Mouse (Mus musculus) neural tube, embryonic 12.5 days (tissue): ENCODE measurements around the gene Fgfr2. TPM values are rescaled to one million over a fixed set of nuclear protein-coding genes. Genes with fewer than 3 reads are reported as not detected.

Experiments used
- ATAC-seq: fragments of 200-750 bp; cut with Nextera tagmentation; 2 replicates; pipeline ENCODE4 v1.8.0; 2017; ENCODE audit warnings: low read depth, mild to moderate bottlenecking, moderate TSS enrichment, moderate library complexity; ENCODE audit not compliant: low FRiP score
- H3K27ac ChIP-seq: fragments of 300-500 bp; sonication (generic); 2 replicates; pipeline ENCODE4 v1.5.1; 2016
- H3K27me3 ChIP-seq: fragments of 300-500 bp; sonication (generic); replicated peaks from 2 replicates; pipeline ENCODE4 v1.6.1; 2016; ENCODE audit warnings: mild to moderate bottlenecking
- H3K36me3 ChIP-seq: fragments of 300-500 bp; sonication (generic); 2 replicates; pipeline ENCODE4 v1.6.1; 2016; ENCODE audit warnings: mild to moderate bottlenecking
- H3K4me1 ChIP-seq: fragments of 300-500 bp; sonication (generic); 2 replicates; pipeline ENCODE4 v1.6.1; 2016
- H3K4me2 ChIP-seq: fragments of 300-500 bp; sonication (generic); replicated peaks from 2 replicates; pipeline ENCODE4 v1.6.1; 2016; ENCODE audit warnings: mild to moderate bottlenecking
- H3K4me3 ChIP-seq: fragments of 300-500 bp; sonication (generic); 2 replicates; pipeline ENCODE4 v1.5.1; 2016
- H3K9ac ChIP-seq: fragments of 300-500 bp; sonication (generic); 2 replicates; pipeline ENCODE4 v1.6.1; 2016; ENCODE audit warnings: mild to moderate bottlenecking
- H3K9me3 ChIP-seq: fragments of 300-500 bp; sonication (generic); 2 replicates; pipeline ENCODE4 v1.6.1; 2016; ENCODE audit warnings: mild to moderate bottlenecking
- WGBS: fragments of 180-500 bp; shearing (Covaris S2); methylation state at CpG from one replicate; pipeline ENCODE4 v1.1.7; 2016; 5-methylcytosine and 5-hydroxymethylcytosine counted together
- polyA plus RNA-seq: library from polyadenylated mRNA; unstranded; fragments of >200 nt; fragmentation: Nextera tagmentation; extraction: Ambion mirVana; gene quantifications from 2 replicates; pipeline ENCODE4 v1.2.1, GENCODE M21; 2016

Gene Fgfr2
- polyA plus RNA-seq, 1 experiment from 2014 or later, result 65.0 TPM

DNA sequence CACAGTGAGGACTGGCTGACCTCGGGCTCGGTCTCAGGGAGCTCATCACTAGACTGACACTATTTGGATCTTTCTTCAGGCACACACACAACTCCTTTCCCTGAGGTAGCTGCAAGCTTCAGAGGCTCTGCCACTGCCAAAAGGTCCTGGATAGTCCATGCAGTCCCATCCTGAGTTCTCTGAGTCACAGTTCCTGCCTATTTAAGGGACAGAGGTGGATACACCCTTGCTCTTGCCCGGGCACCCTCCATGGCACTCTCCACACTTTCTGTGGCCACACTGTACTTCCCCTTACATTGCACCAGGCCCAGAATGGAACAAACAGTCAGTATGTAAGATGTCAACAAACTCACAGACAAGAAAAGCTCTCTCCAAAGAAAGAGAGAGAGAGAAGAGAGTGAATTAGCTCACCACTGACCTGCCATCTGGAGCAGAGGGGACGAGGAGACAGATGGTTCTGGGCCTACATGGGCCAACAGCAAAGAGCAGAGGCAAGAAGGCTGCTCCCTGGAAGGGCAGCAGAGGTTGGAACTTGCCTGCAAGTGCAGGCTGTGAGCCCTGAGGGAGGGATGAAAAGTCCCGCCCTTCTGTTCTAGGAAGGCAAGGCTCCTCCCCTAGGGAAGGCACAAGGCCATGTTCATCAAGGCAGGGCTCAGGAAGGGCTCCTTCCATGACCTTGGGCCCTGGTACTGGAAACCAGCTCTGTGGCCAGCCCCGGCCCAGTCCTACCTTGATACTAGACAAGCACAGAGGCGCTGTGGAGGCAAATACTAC, 346.6 kb downstream of the Fgfr2 start:
- Histone ChIP-seq H3K4me2 (no peak overlapping the region), H3K4me1 (peaks cover 19% of the 10 kb centered on the region), H3K27ac (no peak overlapping the region), H3K9ac (no peak overlapping the region), H3K36me3 (peaks cover 56% of the 10 kb centered on the region), H3K27me3 (no peaks in the 10 kb centered on the region), H3K9me3 (no peaks in the 10 kb centered on the region), H3K4me3 (no peak overlapping the region)
- no peak for ATAC-seq
- 90% methylated on average over 7 of the region's 7 CpGs for WGBS

DNA sequence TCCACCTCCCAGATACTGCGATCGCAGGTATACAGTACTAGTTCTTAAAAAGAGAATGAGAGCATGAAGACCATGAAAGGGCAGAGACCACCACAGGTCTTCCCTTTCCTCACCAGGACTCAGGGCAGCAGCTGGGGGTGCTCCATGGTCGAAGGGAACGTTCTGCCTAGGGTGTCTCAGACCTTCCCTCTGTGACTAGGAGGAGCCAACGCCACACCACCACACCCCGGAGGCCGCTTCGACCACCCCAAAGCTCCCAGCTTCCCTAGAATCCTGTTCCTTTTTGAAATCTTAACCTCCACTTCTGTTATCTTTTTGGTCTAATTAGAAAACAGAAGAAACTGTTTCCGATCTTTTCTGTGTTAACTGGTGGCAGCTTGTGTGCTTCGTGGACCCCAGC, 347.2 kb downstream of the Fgfr2 start:
- H3K36me3 ChIP-seq, result peaks cover 59% of the 10 kb centered on the region

DNA sequence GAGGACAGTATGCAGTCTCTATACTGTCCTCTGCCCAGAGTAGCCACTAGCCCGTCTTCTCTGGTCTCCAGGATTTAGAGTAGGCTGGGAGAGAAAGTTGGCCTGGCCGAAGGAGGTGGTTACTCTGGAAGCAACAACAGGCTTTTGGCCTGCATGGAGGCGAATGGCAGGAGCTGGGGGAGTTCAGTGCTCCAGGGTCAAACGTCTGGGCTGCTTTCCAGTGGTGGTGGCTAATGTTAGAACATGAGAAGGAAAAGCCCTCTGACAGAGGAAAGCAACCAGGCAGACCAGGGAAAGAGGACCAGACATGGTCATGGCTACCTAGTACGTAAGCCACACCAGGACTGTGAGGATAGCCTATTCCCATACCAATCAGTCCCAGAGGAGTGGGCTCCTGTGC, 347.8 kb downstream of the Fgfr2 start:
- H3K9me3 ChIP-seq, result no peaks in the 10 kb centered on the region
- H3K27me3 ChIP-seq, result no peaks in the 10 kb centered on the region
- no peak for ATAC-seq
- H3K27ac ChIP-seq, result no peak overlapping the region
- no peak overlapping the region for H3K4me2 ChIP-seq
- peaks cover 59% of the 10 kb centered on the region for H3K36me3 ChIP-seq
- no peak overlapping the region for H3K9ac ChIP-seq
- WGBS, result 93% methylated on average over 5 of the region's 5 CpGs
- H3K4me1 ChIP-seq, result peaks cover 7% of the 10 kb centered on the region
- H3K4me3 ChIP-seq, result no peak overlapping the region

More for the DNA sequence above, 347.2 kb downstream of the Fgfr2 start:
- no peaks in the 10 kb centered on the region for H3K9me3 ChIP-seq
- WGBS, result 98% methylated on average over 10 of the region's 10 CpGs
- no peak for ATAC-seq
- H3K4me2 ChIP-seq, result no peak overlapping the region
- H3K27ac ChIP-seq, result no peak overlapping the region
- peaks cover 13% of the 10 kb centered on the region for H3K4me1 ChIP-seq
- no peaks in the 10 kb centered on the region for H3K27me3 ChIP-seq
- H3K9ac ChIP-seq, result no peak overlapping the region
- no peak overlapping the region for H3K4me3 ChIP-seq

DNA sequence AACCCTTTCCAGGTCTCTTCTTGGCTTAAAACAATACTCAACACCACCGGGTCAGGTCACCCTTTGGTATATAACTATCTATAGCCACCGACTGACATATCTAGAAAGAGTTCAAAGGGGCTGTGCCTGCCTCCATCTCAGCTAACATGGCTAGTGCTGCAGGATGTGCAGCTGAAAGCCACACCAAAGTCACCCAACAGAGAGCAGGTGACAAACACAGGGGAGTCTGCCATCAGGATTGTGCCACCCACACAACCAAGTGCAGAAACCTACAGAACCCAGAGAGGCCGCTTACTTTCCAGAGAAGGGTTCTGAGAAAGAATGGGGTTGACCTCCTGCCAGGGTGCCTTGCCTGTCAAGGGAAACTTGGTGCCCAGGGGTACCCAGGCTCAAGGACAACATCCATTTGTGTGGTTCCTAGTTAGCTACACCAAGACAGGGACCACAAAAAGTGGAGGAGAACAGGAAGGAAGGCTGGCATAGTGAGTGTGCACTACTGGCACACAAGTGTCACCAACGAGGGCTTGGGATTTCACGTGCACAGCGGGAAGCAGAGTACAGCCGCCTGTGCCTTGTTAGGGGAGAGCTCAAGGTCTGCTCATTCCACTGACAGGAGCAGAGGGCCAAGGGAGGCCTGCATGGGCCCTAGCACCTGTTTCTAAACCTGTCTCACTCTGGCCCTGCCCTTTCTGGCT, 350.0 kb downstream of the Fgfr2 start:
- Histone ChIP-seq H3K36me3 (peaks cover 52% of the 10 kb centered on the region), H3K4me1 (peaks cover 6% of the 10 kb centered on the region; the same call in 1 of the 2 replicates), H3K27me3 (no peaks in the 10 kb centered on the region), H3K9ac (no peak overlapping the region), H3K4me3 (no peak overlapping the region), H3K27ac (no peak overlapping the region), H3K4me2 (no peak overlapping the region), H3K9me3 (no peaks in the 10 kb centered on the region)
- 91% methylated on average over 7 of the region's 7 CpGs for WGBS
- ATAC-seq, result no peak

DNA sequence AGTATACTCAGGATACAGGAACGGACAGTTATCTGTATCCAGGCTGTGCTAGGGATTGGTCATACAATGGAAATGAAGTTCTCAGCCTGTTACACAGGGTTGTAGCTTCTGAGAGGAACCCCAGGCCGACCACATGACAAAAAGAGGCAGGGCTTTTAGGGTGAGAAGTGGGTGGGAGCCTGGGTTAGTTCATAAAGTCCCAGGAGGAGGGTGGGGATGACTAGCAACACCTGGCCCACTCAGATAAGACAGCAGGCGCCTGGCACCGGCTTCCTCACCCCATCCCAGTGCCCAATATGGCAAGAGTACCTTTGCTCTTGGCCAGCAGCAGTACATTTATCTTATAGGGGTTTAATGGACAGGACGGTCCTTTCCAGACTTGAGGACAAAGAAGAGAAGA, 350.7 kb downstream of the Fgfr2 start:
- WGBS, result 94% methylated on average over 5 of the region's 5 CpGs

DNA sequence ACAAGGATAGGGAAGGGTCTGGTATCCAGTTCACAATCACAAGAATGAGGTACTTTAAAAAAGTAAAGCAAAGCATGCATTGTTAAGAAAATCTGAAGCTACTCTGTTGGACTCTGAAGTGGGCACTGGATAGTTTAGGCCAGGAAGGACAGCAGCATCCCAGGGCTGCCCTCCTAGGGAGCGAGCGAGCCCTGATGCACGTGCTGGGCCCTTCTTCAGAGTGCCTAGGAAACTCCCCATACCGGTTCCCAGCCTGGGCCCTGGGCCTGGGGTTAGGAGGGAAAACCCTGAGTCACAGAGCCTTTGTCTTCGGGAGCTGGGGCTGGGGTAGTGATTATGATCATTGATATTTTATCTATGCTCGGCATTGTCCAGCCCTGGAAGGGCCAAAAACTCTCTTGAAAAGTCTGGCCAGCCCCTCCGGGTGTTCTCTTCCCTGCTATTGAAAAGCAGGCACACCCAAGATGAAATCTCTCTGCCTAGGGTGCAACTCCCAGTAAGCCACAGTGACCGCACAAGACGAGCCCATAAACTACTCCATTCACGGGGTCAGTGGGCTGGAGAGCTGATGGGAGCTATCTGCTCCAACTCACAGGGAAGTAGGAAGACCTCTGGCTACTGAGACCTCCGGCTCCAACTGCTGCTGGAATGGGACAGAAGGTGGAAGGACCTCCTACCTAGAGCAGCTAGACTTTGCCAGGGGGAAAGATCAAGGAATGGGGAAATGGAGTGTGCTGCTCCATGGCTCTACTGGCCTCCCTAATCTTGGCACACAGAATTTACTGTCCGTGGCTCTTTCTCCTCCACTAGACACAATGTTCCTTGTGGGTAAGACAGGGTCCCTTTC, 354.4 kb downstream of the Fgfr2 start:
- Histone ChIP-seq H3K9me3 (no peaks in the 10 kb centered on the region), H3K27ac (no peak overlapping the region), H3K9ac (no peak overlapping the region), H3K4me3 (no peak overlapping the region), H3K36me3 (peaks cover 21% of the 10 kb centered on the region), H3K4me1 (peaks cover 24% of the 10 kb centered on the region), H3K4me2 (no peak overlapping the region), H3K27me3 (no peaks in the 10 kb centered on the region)
- 68% methylated on average over 12 of the region's 12 CpGs for WGBS
- ATAC-seq, result no peak

More for the DNA sequence above, 350.7 kb downstream of the Fgfr2 start:
- H3K27me3 ChIP-seq, result no peaks in the 10 kb centered on the region
- peaks cover 46% of the 10 kb centered on the region for H3K36me3 ChIP-seq
- H3K9me3 ChIP-seq, result no peaks in the 10 kb centered on the region
- no peak overlapping the region for H3K27ac ChIP-seq
- no peak for ATAC-seq
- no peak overlapping the region for H3K9ac ChIP-seq
- H3K4me3 ChIP-seq, result no peak overlapping the region
- H3K4me2 ChIP-seq, result no peak overlapping the region
- H3K4me1 ChIP-seq, result peaks cover 12% of the 10 kb centered on the region

DNA sequence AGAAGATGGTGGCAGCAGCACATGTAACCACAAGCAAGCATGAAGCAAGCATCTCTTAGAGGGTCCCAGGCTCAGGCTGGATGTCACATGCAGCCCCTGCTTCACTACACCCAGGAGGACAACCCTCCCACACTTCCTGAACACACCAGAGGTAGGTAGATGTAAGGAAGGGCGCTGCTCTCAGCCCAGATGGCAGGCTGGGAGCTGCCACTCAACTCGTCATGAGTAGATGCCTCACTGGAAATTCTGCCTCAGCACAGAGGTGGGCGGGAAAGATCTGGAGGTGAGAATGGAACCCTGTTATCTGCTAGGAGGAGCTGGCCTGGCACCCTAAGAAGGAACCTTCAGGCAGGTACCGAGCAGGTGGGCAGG, 355.2 kb downstream of the Fgfr2 start:
- WGBS, result 82% methylated on average over 4 of the region's 4 CpGs
- Histone ChIP-seq H3K36me3 (peaks cover 14% of the 10 kb centered on the region; the same call in 1 of the 2 replicates), H3K27me3 (no peaks in the 10 kb centered on the region), H3K9me3 (no peaks in the 10 kb centered on the region), H3K4me2 (no peak overlapping the region), H3K4me3 (no peak overlapping the region), H3K4me1 (peaks cover 24% of the 10 kb centered on the region), H3K27ac (no peak overlapping the region), H3K9ac (no peak overlapping the region)
- no peak for ATAC-seq

DNA sequence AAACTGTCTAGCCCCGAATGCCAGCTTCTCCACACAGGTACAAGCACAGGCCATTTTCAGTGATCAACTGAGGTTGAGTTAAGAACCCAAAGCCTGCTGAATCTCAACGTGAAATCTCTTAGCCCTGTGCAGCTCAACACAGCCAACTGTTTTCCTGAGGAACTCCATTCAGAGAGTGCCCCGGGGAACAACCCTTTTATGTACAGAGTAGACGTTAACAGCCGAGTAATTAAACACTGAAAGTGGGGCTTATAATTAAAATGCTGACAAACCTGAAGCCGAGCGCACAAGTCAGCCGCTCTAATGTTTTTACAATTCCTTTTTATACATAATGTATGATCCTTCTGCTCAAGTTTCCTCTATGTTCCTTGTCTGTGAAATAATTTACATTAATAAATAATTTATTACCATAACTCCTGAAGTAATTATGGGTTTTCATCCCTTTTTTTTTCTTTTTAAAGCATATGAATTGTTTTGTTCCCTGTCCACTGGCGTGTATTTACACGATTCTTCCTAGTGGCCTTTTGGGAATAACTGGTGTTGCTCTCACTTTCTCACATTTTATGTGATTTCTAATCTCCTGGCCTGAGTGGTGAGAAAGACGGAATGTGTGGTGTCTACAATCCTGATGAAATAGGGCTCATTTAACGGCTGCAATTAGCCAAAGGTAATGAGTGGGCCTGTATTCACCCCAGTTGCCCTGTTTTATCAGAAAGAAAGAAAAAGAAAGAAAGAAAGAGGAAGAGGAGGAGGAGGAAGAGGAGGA, 355.7 kb downstream of the Fgfr2 start:
- Histone ChIP-seq H3K4me2 (no peak overlapping the region), H3K4me1 (peaks cover 24% of the 10 kb centered on the region), H3K27ac (no peak overlapping the region), H3K4me3 (no peak overlapping the region), H3K36me3 (peaks cover 8% of the 10 kb centered on the region; the same call in 1 of the 2 replicates), H3K27me3 (no peaks in the 10 kb centered on the region), H3K9ac (no peak overlapping the region), H3K9me3 (no peaks in the 10 kb centered on the region)
- 29% methylated on average over 12 of the region's 12 CpGs for WGBS
- no peak for ATAC-seq

DNA sequence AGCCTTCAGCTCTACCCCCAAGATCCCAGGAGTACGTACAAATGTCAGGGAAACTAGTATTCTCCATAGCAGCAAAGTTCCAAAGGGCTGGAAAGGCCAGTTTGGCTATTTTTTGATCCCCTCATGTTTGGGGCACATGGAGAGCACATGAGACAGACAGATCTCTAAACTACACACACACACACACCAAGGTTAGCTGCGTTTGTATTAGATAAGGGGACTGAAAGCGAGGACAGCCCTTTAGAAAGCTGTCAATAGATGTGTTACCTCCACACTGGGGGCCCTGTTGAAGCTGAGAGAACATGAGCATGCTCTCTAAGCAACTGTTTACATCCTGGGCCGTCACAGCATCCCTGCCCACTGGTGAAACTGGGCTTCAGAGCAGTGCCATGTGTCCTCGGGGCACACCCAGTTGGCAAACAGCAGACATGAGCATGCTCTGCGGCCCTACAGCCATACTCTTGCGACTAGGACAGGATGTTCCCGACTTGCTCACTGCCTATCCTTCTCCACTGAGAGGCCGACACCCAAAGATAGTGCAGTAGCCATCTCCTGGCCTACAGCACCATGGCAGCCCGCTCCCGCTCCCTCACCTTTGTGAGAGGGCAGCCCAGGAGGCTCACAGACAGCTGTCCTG, 356.8 kb downstream of the Fgfr2 start:
- Histone ChIP-seq H3K36me3 (peaks cover 3% of the 10 kb centered on the region; the same call in 1 of the 2 replicates), H3K9me3 (no peaks in the 10 kb centered on the region), H3K9ac (no peak overlapping the region), H3K4me1 (peaks cover 24% of the 10 kb centered on the region), H3K27ac (no peak overlapping the region), H3K4me2 (no peak overlapping the region), H3K4me3 (no peak overlapping the region), H3K27me3 (no peaks in the 10 kb centered on the region)
- WGBS, result 88% methylated on average over 11 of the region's 11 CpGs
- ATAC-seq, result no peak

DNA sequence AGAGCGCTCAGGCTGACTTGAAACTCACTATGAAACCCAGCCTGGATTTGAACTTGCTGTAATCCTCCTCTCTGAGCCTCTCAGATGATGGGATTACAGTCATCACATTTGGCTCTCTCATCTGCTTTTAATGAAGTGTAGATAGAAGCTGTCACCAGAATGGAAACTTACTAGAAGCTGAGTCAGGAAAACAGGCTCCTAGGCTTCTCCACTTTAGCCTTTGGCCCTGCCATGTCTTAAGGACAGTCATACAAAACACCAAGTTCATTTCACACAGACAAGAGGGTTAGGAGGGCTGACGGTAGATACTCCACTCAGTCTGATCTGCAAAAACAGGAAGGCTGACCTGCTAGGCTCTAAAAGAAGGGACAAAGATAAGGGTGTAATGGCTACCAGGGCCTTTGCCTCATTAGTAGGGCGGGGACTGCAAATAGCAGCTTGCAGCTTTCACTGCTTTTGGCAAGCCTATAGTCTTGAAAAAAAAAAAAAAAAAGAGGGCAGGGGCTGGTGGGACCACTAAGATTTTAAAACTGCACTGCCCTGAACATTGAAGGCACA, 357.4 kb downstream of the Fgfr2 start:
- Histone ChIP-seq H3K9ac (no peak overlapping the region), H3K36me3 (peaks cover 2% of the 10 kb centered on the region; the same call in 1 of the 2 replicates), H3K4me3 (no peak overlapping the region), H3K4me1 (peaks cover 24% of the 10 kb centered on the region), H3K9me3 (no peaks in the 10 kb centered on the region), H3K27me3 (no peaks in the 10 kb centered on the region), H3K27ac (no peak overlapping the region), H3K4me2 (no peak overlapping the region)
- WGBS, result 85% methylated on average over 3 of the region's 3 CpGs
- no peak for ATAC-seq

DNA sequence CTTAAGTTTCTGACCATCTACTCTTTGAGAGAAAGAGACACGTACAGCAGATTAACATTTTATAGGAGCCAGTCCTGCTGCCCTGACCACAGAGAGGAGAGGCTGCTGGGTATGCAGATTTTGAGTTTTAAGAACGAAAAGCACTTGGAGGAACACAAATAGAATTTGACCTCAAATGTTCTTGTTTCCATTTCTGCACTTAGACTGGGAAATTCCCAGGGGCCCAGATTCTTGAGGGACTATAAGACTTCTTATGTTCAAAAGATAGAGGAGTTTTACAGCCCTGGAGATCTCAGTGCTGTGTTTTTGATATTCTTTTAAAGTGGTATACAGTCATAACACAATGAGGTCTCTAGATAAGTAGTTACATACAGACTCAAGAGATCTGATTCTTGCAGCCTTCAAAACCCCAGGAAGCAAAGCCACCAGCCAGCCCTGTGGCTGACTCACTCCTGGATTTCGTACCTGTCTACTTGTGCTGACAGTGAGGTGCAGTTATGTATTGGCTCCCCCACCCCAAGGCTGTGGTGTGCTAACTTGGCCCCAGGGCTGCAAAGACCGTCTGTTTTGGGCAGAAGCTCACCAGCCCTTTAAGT, 358.2 kb downstream of the Fgfr2 start:
- 88% methylated on average over 4 of the region's 4 CpGs for WGBS
- no peak for ATAC-seq
- no peaks in the 10 kb centered on the region for H3K9me3 ChIP-seq

More for the DNA sequence above, 358.2 kb downstream of the Fgfr2 start:
- H3K27ac ChIP-seq, result no peak overlapping the region
- peaks cover 24% of the 10 kb centered on the region for H3K4me1 ChIP-seq
- H3K27me3 ChIP-seq, result no peaks in the 10 kb centered on the region
- no peak overlapping the region for H3K4me2 ChIP-seq
- H3K4me3 ChIP-seq, result no peak overlapping the region
- peaks cover 6% of the 10 kb centered on the region; the same call in 1 of the 2 replicates for H3K36me3 ChIP-seq
- no peak overlapping the region for H3K9ac ChIP-seq
